Mouse (Mus musculus) kidney, embryonic 15.5 days (tissue): ENCODE data around the gene Wdr95. TPM values are rescaled to one million over a fixed set of nuclear protein-coding genes. Genes with fewer than 3 reads are reported as not detected.

Experiments used
- ATAC-seq: fragments of 200-750 bp; cut with Nextera tagmentation; replicated peaks from 2 replicates; pipeline ENCODE4 v1.8.0; 2017; ENCODE audit warnings: moderate TSS enrichment; ENCODE audit not compliant: low FRiP score
- H3K27ac ChIP-seq: fragments of 300-500 bp; sonication (generic); 2 replicates; pipeline ENCODE4 v1.5.1; 2015; ENCODE audit warnings: mild to moderate bottlenecking, inconsistent platforms
- H3K27me3 ChIP-seq: fragments of 300-500 bp; sonication (generic); 2 replicates; pipeline ENCODE4 v1.6.1; 2015; ENCODE audit warnings: inconsistent platforms
- H3K36me3 ChIP-seq: fragments of 300-500 bp; sonication (generic); 2 replicates; pipeline ENCODE4 v1.6.1; 2015; ENCODE audit warnings: inconsistent platforms
- H3K4me1 ChIP-seq: fragments of 300-500 bp; sonication (generic); 2 replicates; pipeline ENCODE4 v1.6.1; 2015; ENCODE audit warnings: inconsistent platforms
- H3K4me2 ChIP-seq: fragments of 300-500 bp; sonication (generic); 2 replicates; pipeline ENCODE4 v1.6.1; 2015; ENCODE audit warnings: moderate library complexity, mild to moderate bottlenecking, inconsistent platforms
- H3K4me3 ChIP-seq: fragments of 300-500 bp; sonication (generic); replicated peaks from 2 replicates; pipeline ENCODE4 v1.5.1; 2015; ENCODE audit warnings: mild to moderate bottlenecking, inconsistent platforms
- H3K9ac ChIP-seq: fragments of 300-500 bp; sonication (generic); 2 replicates; pipeline ENCODE4 v1.6.1; 2015; ENCODE audit warnings: mild to moderate bottlenecking, inconsistent platforms
- H3K9me3 ChIP-seq: fragments of 300-500 bp; sonication (generic); replicated peaks from 2 replicates; pipeline ENCODE4 v1.6.1; 2016; ENCODE audit warnings: inconsistent platforms
- WGBS: fragments of 180-500 bp; shearing (Covaris S2); methylation state at CpG from one replicate; pipeline ENCODE4 v1.1.7; 2015; ENCODE audit warnings: mixed read lengths; 5-methylcytosine and 5-hydroxymethylcytosine counted together
- polyA plus RNA-seq: library from polyadenylated mRNA; unstranded; fragments of >200 nt; fragmentation: Nextera tagmentation; extraction: Ambion mirVana; gene quantifications from 2 replicates; pipeline ENCODE4 v1.2.1, GENCODE M21; 2015

The Wdr95 gene
- polyA plus RNA-seq, 1 experiment from 2014 or later = not detected

DNA sequence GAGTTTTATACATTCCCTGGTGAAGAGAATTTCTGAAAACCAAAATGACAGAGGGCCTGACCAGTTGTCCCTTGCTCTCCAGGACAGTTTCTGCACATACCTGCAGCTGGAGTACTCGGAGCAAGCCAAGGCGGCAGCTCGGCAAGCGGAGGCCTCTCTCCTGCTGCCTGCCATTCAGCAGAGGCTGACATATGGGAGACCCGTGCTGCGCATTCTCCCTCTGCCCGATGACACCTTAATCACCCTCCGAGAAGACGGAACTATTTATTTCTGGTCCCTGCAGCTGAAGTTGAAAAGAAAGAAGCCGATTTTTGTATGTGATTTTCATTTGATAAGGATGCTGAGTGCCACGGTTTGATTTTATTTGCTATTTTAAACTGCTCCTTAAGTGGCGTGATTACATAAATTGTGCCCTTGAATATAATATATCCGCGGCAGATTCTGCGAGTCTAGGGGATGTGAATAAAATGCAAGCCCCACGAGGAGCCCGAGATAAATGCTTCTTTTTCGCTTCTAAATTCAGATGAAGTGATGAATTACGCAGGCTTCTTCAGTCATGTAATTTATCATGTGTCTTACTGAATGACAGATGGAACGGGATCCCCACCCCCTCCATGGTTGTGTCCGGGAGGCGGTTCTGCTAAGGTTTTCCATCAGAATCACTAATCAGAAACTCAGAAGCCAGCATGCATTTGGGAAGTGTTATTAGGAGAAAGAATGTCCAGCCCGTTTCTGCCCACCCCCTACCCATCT lies 24.9 kb upstream of the Wdr95 start:
- 82% methylated on average over 23 of the region's 23 CpGs for WGBS
- Histone ChIP-seq H3K4me2 (no peak overlapping the region), H3K36me3 (no peaks in the 10 kb centered on the region), H3K4me1 (no peaks in the 10 kb centered on the region), H3K27ac (no peak overlapping the region), H3K4me3 (no peak overlapping the region), H3K27me3 (no peaks in the 10 kb centered on the region), H3K9ac (no peak overlapping the region), H3K9me3 (no peaks in the 10 kb centered on the region)
- no peak for ATAC-seq

DNA sequence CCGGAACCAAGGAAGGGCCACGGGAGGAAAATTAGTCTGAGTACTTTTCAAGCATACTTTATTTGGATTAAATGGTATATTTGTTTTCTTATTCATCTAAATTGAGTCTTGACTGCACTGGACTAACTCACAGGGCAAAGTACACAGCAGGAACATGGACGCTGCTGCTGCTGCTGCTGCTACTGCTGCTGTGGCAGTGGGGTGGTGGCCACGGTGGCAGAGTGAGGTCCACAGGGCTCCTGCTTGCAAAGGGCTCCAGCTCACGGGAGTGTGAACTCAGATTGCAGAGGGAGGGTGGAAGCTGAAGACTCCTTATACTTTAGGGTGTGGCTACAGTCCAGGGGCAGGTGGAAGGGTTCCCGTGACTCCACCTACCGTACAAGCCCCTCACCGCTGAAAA lies 23.5 kb upstream of the Wdr95 start:
- Histone ChIP-seq H3K9me3 (no peaks in the 10 kb centered on the region), H3K9ac (no peak overlapping the region), H3K27ac (no peak overlapping the region), H3K36me3 (no peaks in the 10 kb centered on the region), H3K4me2 (no peak overlapping the region), H3K4me1 (peaks cover 1% of the 10 kb centered on the region; the same call in 1 of the 2 replicates), H3K4me3 (no peak overlapping the region), H3K27me3 (no peaks in the 10 kb centered on the region)
- WGBS = 82% methylated on average over 8 of the region's 8 CpGs
- no peak for ATAC-seq

DNA sequence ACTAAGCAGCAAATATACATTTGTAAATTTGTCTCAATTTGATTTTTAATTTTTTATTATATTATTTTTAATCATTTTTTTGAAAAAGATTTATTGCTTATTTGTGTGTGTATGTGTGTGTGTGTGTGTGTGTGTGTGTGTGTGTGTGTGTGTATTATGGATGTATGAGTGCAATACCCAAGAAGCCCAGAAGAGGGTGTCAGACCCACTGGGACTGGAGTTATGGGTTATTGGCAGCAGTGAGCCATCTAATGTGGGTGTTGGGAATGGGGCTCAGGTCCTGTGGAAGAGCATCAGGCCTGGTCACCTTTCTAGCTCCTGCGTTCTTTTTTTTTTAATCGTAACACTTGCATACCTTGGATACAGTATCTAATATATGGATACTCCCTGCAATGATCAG lies 22.4 kb upstream of the Wdr95 start:
- Histone ChIP-seq H3K27me3 (no peaks in the 10 kb centered on the region), H3K9ac (no peak overlapping the region), H3K36me3 (no peaks in the 10 kb centered on the region), H3K4me1 (peaks cover 5% of the 10 kb centered on the region; the same call in 1 of the 2 replicates), H3K27ac (no peak overlapping the region), H3K9me3 (no peaks in the 10 kb centered on the region), H3K4me3 (no peak overlapping the region), H3K4me2 (no peak overlapping the region)
- WGBS = 96% methylated on average over 2 of the region's 2 CpGs
- ATAC-seq = no peak

DNA sequence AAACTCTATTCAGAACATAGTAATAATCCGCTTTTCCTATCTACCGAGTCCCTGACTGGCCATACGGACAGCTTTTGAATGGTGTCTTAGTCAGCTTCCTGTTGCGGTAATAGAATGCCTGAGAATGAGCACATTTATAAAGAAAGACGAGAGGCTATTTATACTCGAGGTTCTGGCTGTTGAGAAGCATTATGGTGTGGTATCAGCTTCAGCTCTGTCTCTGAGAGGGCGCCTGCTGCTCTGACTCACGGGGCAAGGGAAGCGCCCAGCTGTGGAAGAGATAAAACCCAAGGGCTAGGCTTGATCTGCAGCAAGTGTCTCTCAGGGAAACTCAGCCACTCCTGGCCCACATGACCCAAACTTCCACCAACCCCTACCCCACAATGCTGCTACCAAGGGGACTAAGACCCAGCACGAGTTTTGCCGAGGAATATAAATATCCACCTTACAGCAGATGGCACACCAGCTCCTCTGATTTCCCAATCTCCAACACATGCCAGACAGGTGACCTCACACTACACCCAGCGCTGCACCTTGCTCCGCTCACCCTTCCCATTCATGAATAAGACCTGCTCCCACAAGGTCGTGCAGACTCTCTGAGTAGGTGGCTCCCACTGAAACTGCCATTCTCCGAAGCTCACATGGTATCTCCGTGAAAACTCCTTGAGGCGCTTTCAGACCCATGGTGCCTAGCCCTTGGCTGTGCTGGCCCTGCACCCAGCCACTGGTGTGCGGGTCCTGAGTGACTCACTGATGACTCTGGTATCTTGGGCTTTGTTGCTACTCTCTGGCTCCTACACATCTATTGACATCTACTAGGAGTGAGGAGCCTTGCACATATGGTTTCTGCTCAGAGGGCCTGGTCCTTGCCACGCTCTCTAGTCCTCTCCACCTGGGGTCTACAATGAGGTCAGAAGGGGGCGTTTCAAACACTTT lies 20.1 kb upstream of the Wdr95 start:
- H3K4me1 ChIP-seq = peaks cover 7% of the 10 kb centered on the region
- no peaks in the 10 kb centered on the region for H3K36me3 ChIP-seq
- H3K4me3 ChIP-seq = no peak overlapping the region
- 79% methylated on average over 20 of the region's 20 CpGs for WGBS
- H3K27me3 ChIP-seq = 0 out of 2 replicates have a peak, but pooled peaks cover 3% of the 10 kb centered on the region
- H3K9me3 ChIP-seq = no peaks in the 10 kb centered on the region
- H3K9ac ChIP-seq = no peak overlapping the region
- no peak overlapping the region for H3K4me2 ChIP-seq
- no peak for ATAC-seq
- no peak overlapping the region for H3K27ac ChIP-seq

DNA sequence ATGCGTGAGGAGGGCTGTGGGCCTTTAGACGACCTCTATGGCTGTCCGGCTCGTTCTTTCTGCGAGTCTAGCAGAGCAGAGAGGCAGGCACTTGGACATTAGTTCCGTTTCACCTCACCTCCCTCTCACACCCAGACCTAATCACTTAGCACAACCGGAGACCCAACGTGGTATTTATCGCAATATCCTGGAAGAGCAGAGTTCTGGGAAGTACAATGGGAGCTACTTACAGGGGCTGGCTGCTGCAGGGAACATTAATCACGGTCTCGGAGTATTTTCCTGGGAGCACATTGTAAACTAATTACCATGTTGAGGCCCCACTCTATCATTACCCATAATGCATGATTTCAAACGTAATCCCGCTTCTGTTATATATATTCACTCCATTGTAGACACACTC lies 18.2 kb upstream of the Wdr95 start:
- Histone ChIP-seq H3K36me3 (no peaks in the 10 kb centered on the region), H3K27me3 (0 out of 2 replicates have a peak, but pooled peaks cover 3% of the 10 kb centered on the region), H3K4me2 (no peak overlapping the region), H3K9me3 (no peaks in the 10 kb centered on the region), H3K27ac (no peak overlapping the region), H3K9ac (no peak overlapping the region), H3K4me3 (no peak overlapping the region), H3K4me1 (peaks cover 24% of the 10 kb centered on the region)
- ATAC-seq = no peak
- 46% methylated on average over 13 of the region's 13 CpGs for WGBS

DNA sequence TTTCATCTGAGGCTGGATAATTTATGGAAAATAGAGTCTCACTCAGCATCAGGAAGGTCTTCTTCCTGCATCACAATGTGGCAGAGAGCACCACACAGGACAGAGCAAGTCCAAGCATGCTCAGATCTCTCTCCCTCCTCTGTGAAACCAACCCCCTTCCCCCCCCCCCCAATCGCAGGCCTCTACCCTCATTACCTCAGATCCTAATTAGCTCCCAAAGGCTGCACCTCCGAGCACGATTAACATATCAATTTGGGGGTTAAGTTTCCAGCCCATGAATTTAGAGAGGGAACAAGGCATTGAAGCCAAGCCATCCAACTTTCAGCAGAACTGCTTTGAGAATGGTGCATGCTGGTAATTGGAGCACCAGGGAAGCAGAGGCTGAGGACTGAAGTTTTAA lies 15.8 kb upstream of the Wdr95 start:
- Histone ChIP-seq H3K4me3 (no peak overlapping the region), H3K27ac (no peak overlapping the region), H3K36me3 (no peaks in the 10 kb centered on the region), H3K27me3 (0 out of 2 replicates have a peak, but pooled peaks cover 3% of the 10 kb centered on the region), H3K4me1 (peaks cover 27% of the 10 kb centered on the region), H3K4me2 (no peak overlapping the region), H3K9ac (no peak overlapping the region), H3K9me3 (no peaks in the 10 kb centered on the region)
- no peak for ATAC-seq
- WGBS = 18% methylated on average over 3 of the region's 3 CpGs

DNA sequence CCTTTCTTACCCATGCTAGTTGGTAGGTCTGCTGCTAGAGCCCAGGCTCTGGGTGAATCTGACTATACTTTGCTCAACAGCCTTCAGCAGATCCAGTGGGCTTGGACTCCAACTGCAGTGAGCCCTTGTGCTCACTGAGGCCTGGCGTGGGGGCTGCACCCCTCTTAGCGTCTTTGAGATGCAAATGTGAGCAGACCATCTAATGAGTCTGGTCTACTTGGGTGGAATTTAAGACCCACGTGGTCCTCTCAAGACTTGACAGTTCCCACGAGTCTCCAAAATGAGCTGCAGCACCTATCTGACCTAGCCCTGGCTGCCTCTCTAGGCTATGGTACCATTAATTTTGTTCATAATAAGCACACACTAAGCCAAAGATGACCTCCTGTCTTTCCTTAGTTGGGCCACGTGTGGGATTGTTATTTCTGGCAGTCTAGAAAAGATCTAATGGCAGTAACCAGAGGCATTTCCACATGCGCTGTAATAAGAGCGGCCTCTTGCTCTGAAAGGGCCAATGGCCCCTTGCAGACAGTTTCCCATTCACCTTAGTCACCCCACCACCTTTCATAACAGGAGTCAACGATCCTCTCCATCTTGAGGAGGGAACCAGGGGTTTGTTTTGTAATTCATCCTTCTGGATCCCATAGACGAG lies 14.9 kb upstream of the Wdr95 start:
- H3K9ac ChIP-seq = no peak overlapping the region

DNA sequence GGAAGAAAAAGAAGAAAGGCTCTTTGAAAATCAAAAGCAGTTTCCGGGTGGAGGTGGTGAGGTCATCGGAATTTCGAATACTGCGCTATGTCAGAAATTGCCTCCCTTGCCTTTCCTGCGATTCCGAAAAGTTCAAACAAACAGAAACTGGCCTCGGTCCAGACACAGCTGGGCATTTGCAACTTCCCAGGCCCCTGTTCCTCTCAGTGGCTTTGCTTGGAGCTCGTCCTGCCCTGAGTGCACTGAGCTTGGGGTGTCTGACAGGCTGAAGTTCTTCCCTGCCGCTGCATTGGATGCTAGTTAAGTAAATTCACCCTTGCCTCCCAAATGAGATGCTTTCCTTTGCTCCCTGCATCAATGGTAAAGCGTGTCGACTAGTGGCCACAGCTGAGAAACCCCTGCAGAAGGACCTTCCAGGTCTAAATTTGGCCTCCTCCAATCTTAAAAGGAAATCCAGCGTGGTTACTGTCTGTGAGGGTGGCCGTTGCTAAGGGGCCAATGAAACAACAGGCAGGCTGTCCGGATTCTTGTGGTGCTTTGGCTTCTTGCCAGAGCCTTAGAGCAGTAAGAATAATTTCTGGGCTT lies 14.3 kb upstream of the Wdr95 start:
- no peaks in the 10 kb centered on the region for H3K36me3 ChIP-seq
- ATAC-seq = 0 out of 2 replicates have a peak, but pooled peaks have one; percentile 24
- WGBS = 4% methylated on average over 14 of the region's 14 CpGs
- H3K4me1 ChIP-seq = peaks cover 30% of the 10 kb centered on the region
- H3K27ac ChIP-seq = peak overlapping the region; percentile 85
- H3K27me3 ChIP-seq = 0 out of 2 replicates have a peak, but pooled peaks cover 3% of the 10 kb centered on the region
- H3K9ac ChIP-seq = no peak overlapping the region
- no peaks in the 10 kb centered on the region for H3K9me3 ChIP-seq
- peak overlapping the region; percentile 54 for H3K4me2 ChIP-seq
- peak overlapping the region; percentile 27 for H3K4me3 ChIP-seq

More for the DNA sequence above, 14.9 kb upstream of the Wdr95 start:
- WGBS = 19% methylated on average over 9 of the region's 9 CpGs
- Histone ChIP-seq H3K4me1 (peaks cover 30% of the 10 kb centered on the region), H3K4me3 (peak overlapping the region; percentile 27; the same call in 1 of the 2 replicates), H3K36me3 (no peaks in the 10 kb centered on the region), H3K27me3 (0 out of 2 replicates have a peak, but pooled peaks cover 3% of the 10 kb centered on the region), H3K4me2 (peak overlapping the region; percentile 54), H3K27ac (peak overlapping the region; percentile 85), H3K9me3 (no peaks in the 10 kb centered on the region)
- ATAC-seq = 0 out of 2 replicates have a peak, but pooled peaks have one; percentile 26

DNA sequence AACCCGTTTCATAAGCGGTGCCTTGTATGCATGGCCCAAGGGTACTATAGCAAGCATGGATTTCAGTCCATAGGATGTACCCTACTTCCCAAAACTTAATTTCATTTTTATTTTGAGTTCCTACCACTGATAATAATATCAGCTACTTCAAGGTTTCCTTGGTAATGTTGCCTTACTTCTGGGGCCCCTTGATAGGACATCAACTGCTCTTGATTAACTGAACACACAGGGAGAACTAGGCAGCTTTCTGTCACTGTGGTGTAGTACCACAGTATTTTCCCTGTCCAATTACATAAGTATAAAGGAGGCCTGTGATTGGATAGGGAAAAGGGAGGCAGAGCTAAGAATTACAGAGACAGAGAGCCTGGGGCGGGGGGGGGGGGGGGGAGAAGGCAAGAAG lies 13.6 kb upstream of the Wdr95 start:
- H3K9ac ChIP-seq = no peak overlapping the region
- H3K27ac ChIP-seq = peak overlapping the region; percentile 85; the same call in 1 of the 2 replicates
- WGBS = 51% methylated on average over 3 of the region's 3 CpGs
- H3K4me2 ChIP-seq = peak overlapping the region; percentile 54; the same call in 1 of the 2 replicates
- H3K4me3 ChIP-seq = no peak overlapping the region
- no peak for ATAC-seq
- 0 out of 2 replicates have a peak, but pooled peaks cover 3% of the 10 kb centered on the region for H3K27me3 ChIP-seq
- peaks cover 29% of the 10 kb centered on the region for H3K4me1 ChIP-seq
- H3K36me3 ChIP-seq = no peaks in the 10 kb centered on the region
- H3K9me3 ChIP-seq = no peaks in the 10 kb centered on the region

DNA sequence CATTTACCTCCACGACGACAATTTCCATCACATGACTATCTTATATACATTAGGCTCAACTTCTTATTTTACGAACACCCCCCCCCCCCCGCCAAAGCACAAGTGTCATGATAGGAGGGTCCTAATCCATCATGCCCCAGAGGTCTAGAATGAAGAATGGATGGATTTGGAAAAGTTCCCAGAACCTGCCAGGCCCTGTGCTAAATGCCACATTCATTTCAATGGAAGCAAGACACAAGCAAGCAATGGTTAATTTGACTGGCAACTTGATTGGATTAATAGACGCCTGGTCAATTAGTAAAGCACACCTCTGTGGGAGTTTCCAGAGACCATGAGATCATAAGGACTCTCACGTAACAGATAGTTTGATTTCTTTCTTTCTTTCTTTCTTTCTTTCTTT lies 11.4 kb upstream of the Wdr95 start:
- Histone ChIP-seq H3K36me3 (no peaks in the 10 kb centered on the region), H3K4me3 (no peak overlapping the region), H3K4me2 (no peak overlapping the region), H3K9ac (no peak overlapping the region), H3K27me3 (no peaks in the 10 kb centered on the region), H3K27ac (no peak overlapping the region), H3K4me1 (peaks cover 29% of the 10 kb centered on the region), H3K9me3 (no peaks in the 10 kb centered on the region)
- no peak for ATAC-seq
- WGBS = 60% methylated on average over 6 of the region's 6 CpGs

DNA sequence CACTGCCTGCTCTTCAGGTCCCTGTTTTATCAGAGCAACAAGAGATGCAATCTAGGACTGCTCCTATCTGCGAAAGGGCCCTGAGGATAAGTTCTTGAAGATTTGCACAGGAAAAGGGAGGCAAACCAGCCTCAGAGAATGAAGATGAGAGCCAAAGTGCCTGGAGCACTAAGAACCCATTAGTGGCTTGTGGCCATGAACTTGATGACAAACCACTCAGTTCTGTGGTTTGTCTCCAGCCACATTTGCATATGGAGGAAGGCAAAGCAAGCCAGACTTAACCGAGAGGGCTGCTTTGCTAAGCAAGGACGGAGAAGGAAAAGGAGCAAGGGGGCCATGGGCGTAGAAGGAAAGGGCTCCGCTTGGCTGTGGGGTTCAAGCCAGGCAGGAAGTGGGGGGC lies 7.7 kb upstream of the Wdr95 start:
- H3K9me3 ChIP-seq = no peaks in the 10 kb centered on the region
- no peak overlapping the region for H3K27ac ChIP-seq
- no peak overlapping the region for H3K4me2 ChIP-seq
- H3K4me1 ChIP-seq = peaks cover 24% of the 10 kb centered on the region
- ATAC-seq = no peak
- no peak overlapping the region for H3K4me3 ChIP-seq
- no peak overlapping the region for H3K9ac ChIP-seq
- H3K27me3 ChIP-seq = no peaks in the 10 kb centered on the region
- WGBS = 82% methylated on average over 5 of the region's 5 CpGs
- no peaks in the 10 kb centered on the region for H3K36me3 ChIP-seq
